Mouse (Mus musculus): Measurements from ENCODE around the gene Ddx28. TPM values are rescaled to one million over a fixed set of nuclear protein-coding genes. Genes with fewer than 3 reads are reported as not detected.
"Not testable (repeated sequence)": the region's sequence is repeated elsewhere in the genome, so short reads cannot be mapped to it uniquely, and the experiment has no call there.

The Ddx28 gene
- polyA plus RNA-seq, 1 experiment = 6.6 TPM

DNA sequence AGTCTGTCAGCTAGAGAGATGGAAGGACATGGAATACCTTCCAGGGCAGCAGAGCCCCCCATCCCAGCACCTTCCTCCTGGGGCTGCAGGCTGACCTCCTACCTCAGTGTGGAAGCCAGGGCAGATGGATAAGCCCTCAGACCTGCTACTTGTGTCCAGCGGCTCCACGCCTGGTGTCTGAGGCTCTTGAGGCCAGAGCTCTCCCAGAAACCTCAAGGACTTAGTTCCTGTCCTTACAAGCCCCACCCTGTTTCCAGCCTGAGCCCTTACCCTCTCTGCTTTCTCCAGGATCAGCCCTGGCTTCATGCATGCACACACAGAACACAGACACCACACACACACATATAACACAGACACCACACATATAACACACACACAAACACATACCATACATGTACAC lies 20.1 kb downstream of the Ddx28 start:
- H3K36me3 ChIP-seq (ENCODE audit: control insufficient read depth, insufficient read depth, low read length) = no peaks in the 10 kb centered on the region
- peaks cover 2% of the 10 kb centered on the region; the same call in 1 of the 2 replicates for H3K4me1 ChIP-seq (ENCODE audit: control insufficient read depth, insufficient read depth, insufficient read length, low read length)
- peak overlapping the region; percentile 6; the same call in 1 of the 2 replicates for H3K4me3 ChIP-seq (ENCODE audit: low read depth, low read length)
- TF ChIP-seq POLR2A (IDR thresholded peaks at IDR 0.05; ENCODE audit: low read depth, low read length) (no peak), CTCF (IDR thresholded peaks at IDR 0.05; ENCODE audit: extremely low read depth, insufficient read length, insufficient replicate concordance, low read depth, low read length) (no peak)
- 57% methylated on average over 2 of the region's 2 CpGs for WGBS
- peak overlapping the region; percentile 19; the same call in 1 of the 2 replicates for H3K27ac ChIP-seq (ENCODE audit: insufficient read depth, low read depth, low read length)
- H3K27me3 ChIP-seq (ENCODE audit: control insufficient read depth, insufficient read depth, low read length) = no peaks in the 10 kb centered on the region

DNA sequence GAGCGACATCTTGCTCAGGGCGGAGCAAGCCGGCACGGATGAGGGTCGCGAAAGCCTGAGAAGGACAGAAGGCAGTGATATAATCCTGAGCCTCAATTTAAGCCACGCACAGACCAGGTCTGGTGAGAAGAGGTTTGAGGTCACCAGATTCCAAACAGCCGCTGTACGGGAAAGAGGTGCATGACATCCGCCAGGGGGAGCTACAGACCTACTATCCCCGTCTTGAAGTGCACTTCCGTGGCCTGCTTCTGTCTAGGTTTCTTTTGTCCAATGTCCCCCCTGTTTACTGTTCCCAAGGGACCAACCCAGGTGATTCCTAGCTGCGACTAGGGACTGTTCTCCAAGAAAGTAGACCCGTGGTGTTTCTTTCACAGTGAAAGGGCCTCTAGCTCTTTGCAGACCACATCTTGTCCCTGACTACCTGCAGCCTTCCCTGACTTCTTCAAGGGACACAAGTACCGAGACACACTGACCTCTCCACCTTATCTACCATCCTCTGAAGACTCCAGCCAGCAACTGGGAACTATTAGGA lies 20.8 kb downstream of the Ddx28 start, which contains the start of gene Dus2:
Gene Dus2 (plus strand): TSS at position 482 of the 532 bp plus-strand sequence.
- H3K36me3 ChIP-seq (ENCODE audit: control insufficient read depth, insufficient read depth, low read length) = no peaks in the 10 kb centered on the region
- TF ChIP-seq CTCF (IDR thresholded peaks at IDR 0.05; ENCODE audit: extremely low read depth, insufficient read length, insufficient replicate concordance, low read depth, low read length) = peak; percentile 88
- TF ChIP-seq POLR2A (IDR thresholded peaks at IDR 0.05; ENCODE audit: low read depth, low read length) = no peak
- 9% methylated on average over 15 of the region's 15 CpGs for WGBS
- H3K27ac ChIP-seq (ENCODE audit: insufficient read depth, low read depth, low read length) = peak within 1 kb of the TSS; percentile 19; the same call in 1 of the 2 replicates
- H3K4me3 ChIP-seq (ENCODE audit: low read depth, low read length) = peak within 1 kb of the TSS; percentile 6; the same call in 1 of the 2 replicates
- no peaks in the 10 kb centered on the region for H3K27me3 ChIP-seq (ENCODE audit: control insufficient read depth, insufficient read depth, low read length)
- peaks cover 2% of the 10 kb centered on the region; the same call in 1 of the 2 replicates for H3K4me1 ChIP-seq (ENCODE audit: control insufficient read depth, insufficient read depth, insufficient read length, low read length)

DNA sequence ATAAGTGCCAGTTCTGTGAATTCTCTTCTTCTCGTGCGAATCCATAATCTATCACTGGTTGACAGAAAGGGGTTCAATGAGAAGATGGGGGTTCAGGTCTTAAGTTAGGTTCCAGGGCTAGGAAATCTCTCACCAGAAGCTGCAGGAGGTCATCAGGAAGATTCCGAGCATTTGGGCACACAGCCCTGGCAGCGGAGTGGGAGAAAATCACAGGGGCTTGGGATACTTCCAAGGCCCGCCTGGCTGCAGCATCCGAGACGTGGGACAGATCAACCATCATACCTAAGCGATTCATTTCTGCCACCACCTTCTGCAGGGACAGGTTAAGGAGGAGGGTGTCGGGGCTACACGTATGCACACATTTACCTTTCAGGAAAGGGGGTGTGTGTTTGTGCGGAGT lies 23.1 kb downstream of the Ddx28 start:
- 82% methylated on average over 11 of the region's 11 CpGs for WGBS
- Histone ChIP-seq H3K4me1 (ENCODE audit: control insufficient read depth, insufficient read depth, insufficient read length, low read length) (peaks cover 2% of the 10 kb centered on the region; the same call in 1 of the 2 replicates), H3K27me3 (ENCODE audit: control insufficient read depth, insufficient read depth, low read length) (no peaks in the 10 kb centered on the region), H3K27ac (ENCODE audit: insufficient read depth, low read depth, low read length) (no peak overlapping the region), H3K4me3 (ENCODE audit: low read depth, low read length) (no peak overlapping the region), H3K36me3 (ENCODE audit: control insufficient read depth, insufficient read depth, low read length) (no peaks in the 10 kb centered on the region)
- TF ChIP-seq CTCF (IDR thresholded peaks at IDR 0.05; ENCODE audit: extremely low read depth, insufficient read length, insufficient replicate concordance, low read depth, low read length) (no peak), POLR2A (IDR thresholded peaks at IDR 0.05; ENCODE audit: low read depth, low read length) (no peak)

DNA sequence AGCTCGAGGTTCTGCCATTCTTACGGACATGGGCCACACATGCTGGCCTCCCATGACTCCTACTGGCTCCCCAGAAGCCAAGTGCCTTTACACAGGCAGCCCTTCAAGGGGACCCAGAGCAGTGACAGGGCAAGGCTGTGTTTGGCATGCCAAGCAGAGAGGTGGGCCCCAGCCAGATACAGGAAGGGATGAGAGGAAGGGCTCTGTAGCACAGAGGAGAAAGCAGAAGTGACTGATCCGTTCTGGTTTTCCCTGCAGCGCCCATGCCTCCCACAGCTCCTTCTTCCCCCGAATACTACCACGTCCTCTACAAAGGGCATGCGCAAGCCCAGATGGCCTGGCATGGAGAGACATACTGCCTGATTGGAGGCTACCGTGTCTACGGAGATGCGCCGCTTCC lies 28.3 kb downstream of the Ddx28 start:
- H3K36me3 ChIP-seq (ENCODE audit: control insufficient read depth, insufficient read depth, low read length); H3K27me3 ChIP-seq (ENCODE audit: control insufficient read depth, insufficient read depth, low read length); H3K4me3 ChIP-seq (ENCODE audit: low read depth, low read length); H3K27ac ChIP-seq (ENCODE audit: insufficient read depth, low read depth, low read length); H3K4me1 ChIP-seq (ENCODE audit: control insufficient read depth, insufficient read depth, insufficient read length, low read length): not testable (repeated sequence)
- WGBS = 81% methylated on average over 11 of the region's 11 CpGs

DNA sequence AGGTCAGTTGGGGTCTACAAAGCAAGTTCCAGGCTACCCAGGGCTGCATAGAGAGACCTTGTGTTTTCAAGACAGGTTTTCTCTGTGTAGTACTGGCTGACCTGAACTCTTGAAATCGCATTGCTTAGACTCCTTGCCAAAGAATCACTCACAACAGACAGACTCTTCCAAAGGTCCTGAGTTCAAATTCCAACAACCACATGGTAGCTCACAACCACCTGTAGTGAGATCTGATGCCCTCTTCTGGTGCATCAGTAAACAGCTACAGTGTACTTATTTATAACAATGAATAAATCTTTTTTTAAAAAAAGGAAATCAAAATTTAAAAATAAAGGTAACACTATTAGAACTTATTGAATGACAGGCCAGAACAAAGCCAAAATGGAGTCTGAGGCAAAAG lies 30.5 kb downstream of the Ddx28 start:
- no peak overlapping the region for H3K27ac ChIP-seq (ENCODE audit: insufficient read depth, low read depth, low read length)
- 74% methylated on average over 1 of the region's 1 CpGs for WGBS
- H3K36me3 ChIP-seq (ENCODE audit: control insufficient read depth, insufficient read depth, low read length) = no peaks in the 10 kb centered on the region
- H3K4me1 ChIP-seq (ENCODE audit: control insufficient read depth, insufficient read depth, insufficient read length, low read length) = no peaks in the 10 kb centered on the region
- TF ChIP-seq POLR2A (IDR thresholded peaks at IDR 0.05; ENCODE audit: low read depth, low read length) = no peak
- no peak for TF ChIP-seq CTCF (IDR thresholded peaks at IDR 0.05; ENCODE audit: extremely low read depth, insufficient read length, insufficient replicate concordance, low read depth, low read length)
- no peak overlapping the region for H3K4me3 ChIP-seq (ENCODE audit: low read depth, low read length)
- no peaks in the 10 kb centered on the region for H3K27me3 ChIP-seq (ENCODE audit: control insufficient read depth, insufficient read depth, low read length)

DNA sequence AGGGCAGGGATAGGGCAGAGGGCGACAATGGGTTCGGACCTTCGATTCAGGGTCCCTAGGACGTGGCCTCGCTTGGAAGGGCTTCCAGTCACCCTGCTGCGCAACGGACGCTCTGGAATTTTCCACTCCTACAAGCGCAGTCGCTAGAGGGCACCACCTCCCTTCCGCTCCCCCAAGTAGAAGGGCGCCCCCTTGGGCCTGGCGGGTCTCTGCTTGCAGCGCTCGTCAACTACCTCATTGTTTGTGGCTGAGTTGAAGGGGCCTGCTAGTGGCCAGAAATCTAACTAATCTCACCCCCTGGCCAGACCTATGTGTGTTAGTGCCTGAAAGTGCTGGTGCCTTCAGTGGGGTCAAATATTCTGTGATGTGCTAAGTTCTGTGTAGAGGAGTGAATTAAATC lies 32.4 kb downstream of the Ddx28 start, which contains the start of gene Dpep3:
Gene Dpep3 (minus strand): TSS at position 105 of the 400 bp plus-strand sequence.
- Histone ChIP-seq H3K27ac (ENCODE audit: insufficient read depth, low read depth, low read length) (no peak within 1 kb of the TSS), H3K36me3 (ENCODE audit: control insufficient read depth, insufficient read depth, low read length) (no peaks in the 10 kb centered on the region), H3K4me3 (ENCODE audit: low read depth, low read length) (no peak within 1 kb of the TSS), H3K27me3 (ENCODE audit: control insufficient read depth, insufficient read depth, low read length) (no peaks in the 10 kb centered on the region), H3K4me1 (ENCODE audit: control insufficient read depth, insufficient read depth, insufficient read length, low read length) (no peaks in the 10 kb centered on the region)
- TF ChIP-seq CTCF (IDR thresholded peaks at IDR 0.05; ENCODE audit: extremely low read depth, insufficient read length, insufficient replicate concordance, low read depth, low read length) (no peak), POLR2A (IDR thresholded peaks at IDR 0.05; ENCODE audit: low read depth, low read length) (no peak)
- 92% methylated on average over 15 of the region's 15 CpGs for whole genome bisulfite sequencing

DNA sequence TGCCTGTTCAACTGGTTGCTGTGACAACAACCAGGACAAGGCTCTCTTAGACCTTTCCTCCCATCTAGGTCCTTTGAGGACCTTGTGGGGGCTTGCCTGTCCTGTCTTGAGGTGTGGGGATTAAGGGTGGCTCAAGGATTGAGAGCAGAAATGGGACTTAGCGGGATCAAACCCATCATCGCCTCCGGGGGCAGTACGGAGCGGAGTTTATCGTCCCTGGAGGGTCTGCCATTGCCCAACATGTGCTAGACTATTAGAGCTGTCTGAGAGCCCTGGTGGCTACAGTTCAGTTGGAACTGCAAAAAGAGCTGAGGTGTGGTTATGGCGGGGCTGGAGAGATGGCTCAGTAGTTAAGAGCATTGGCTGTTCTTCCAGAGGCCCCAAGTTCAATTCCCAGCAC lies 36.3 kb downstream of the Ddx28 start:
- WGBS = 80% methylated on average over 7 of the region's 7 CpGs
- H3K36me3 ChIP-seq (ENCODE audit: control insufficient read depth, insufficient read depth, low read length) = no peaks in the 10 kb centered on the region
- H3K4me1 ChIP-seq (ENCODE audit: control insufficient read depth, insufficient read depth, insufficient read length, low read length) = no peaks in the 10 kb centered on the region
- H3K27me3 ChIP-seq (ENCODE audit: control insufficient read depth, insufficient read depth, low read length) = no peaks in the 10 kb centered on the region
- no peak for TF ChIP-seq POLR2A (IDR thresholded peaks at IDR 0.05; ENCODE audit: low read depth, low read length)
- TF ChIP-seq CTCF (IDR thresholded peaks at IDR 0.05; ENCODE audit: extremely low read depth, insufficient read length, insufficient replicate concordance, low read depth, low read length) = no peak
- H3K27ac ChIP-seq (ENCODE audit: insufficient read depth, low read depth, low read length) = no peak overlapping the region
- H3K4me3 ChIP-seq (ENCODE audit: low read depth, low read length) = no peak overlapping the region
